Comparison of ENCODE assay signal across 23 mouse cellular contexts in genomic region chr11:101199555-101199954, GRCm38 (mm10). TPM values are rescaled to one million over a fixed set of nuclear protein-coding genes. Genes with fewer than 3 reads are reported as not detected.
A peak's percentile ranks its signal among the peaks of the same experiment; 100 is the strongest.
DNase-seq lines count a peak whose midpoint lies in the region; ATAC-seq and TF ChIP-seq lines count a peak whose summit lies in the region.
"Had no signal": no experiment of that assay in that cellular context is flagged by ENCODE, and none has a peak within 500 bp of the region (broad histone marks: within the 10 kb centered on the region; RNA-seq: fewer than 3 reads in every experiment).

No protein-coding gene starts in this region.

- TF ChIP-seq CTCF in lung, adult 2 months (IDR thresholded peaks at IDR 0.05; ENCODE audit: insufficient read depth, low read length), result no peak
- no peak for TF ChIP-seq CTCF in hindbrain, postnatal 0 days (IDR thresholded peaks at IDR 0.05; ENCODE audit: low read depth)

- peaks cover 4% of the 10 kb centered on the region for H3K36me3 ChIP-seq in liver, embryonic 11.5 days (ENCODE audit: control insufficient read depth, insufficient read depth, low read length)
- H3K36me3 ChIP-seq in liver, embryonic 12.5 days, result peaks cover 67% of the 10 kb centered on the region
- peaks cover 20% of the 10 kb centered on the region for H3K36me3 ChIP-seq in liver, embryonic 16.5 days (ENCODE audit: control insufficient read depth, insufficient read depth)
- H3K36me3 ChIP-seq in hindbrain, postnatal 0 days (ENCODE audit: insufficient read depth, low read length), result peaks cover 40% of the 10 kb centered on the region

- no peak for TF ChIP-seq POLR2A in lung, adult 2 months (IDR thresholded peaks at IDR 0.05; ENCODE audit: borderline replicate concordance, extremely low read depth, low read depth, low read length)

- 0 out of 2 replicates have a peak overlapping the region, but pooled peaks have one; percentile 13 for H3K27ac ChIP-seq in liver, embryonic 11.5 days (ENCODE audit: low read depth, low read length)
- H3K27ac ChIP-seq in liver, embryonic 12.5 days, result 0 out of 2 replicates have a peak overlapping the region, but pooled peaks have one; percentile 11
- H3K27ac ChIP-seq in liver, embryonic 16.5 days (ENCODE audit: low read length), result no peak overlapping the region; the same call in 1 of the 2 replicates
- H3K27ac ChIP-seq in hindbrain, postnatal 0 days, result no peak overlapping the region
- H3K27ac ChIP-seq: embryonic facial prominence, embryonic 12.5 days; heart, embryonic 15.5 days; hindbrain, embryonic 10.5 days; hindbrain, embryonic 14.5 days had no signal

- H3K9me3 ChIP-seq in liver, embryonic 11.5 days (ENCODE audit: control insufficient read depth, low read length), result no peaks in the 10 kb centered on the region
- no peaks in the 10 kb centered on the region for H3K9me3 ChIP-seq in liver, embryonic 12.5 days (replicated peaks)
- no peaks in the 10 kb centered on the region for H3K9me3 ChIP-seq in liver, embryonic 16.5 days (replicated peaks; ENCODE audit: control insufficient read depth, low read length)
- H3K9me3 ChIP-seq in hindbrain, postnatal 0 days (ENCODE audit: low read length), result no peaks in the 10 kb centered on the region
- H3K9me3 ChIP-seq: embryonic facial prominence, embryonic 12.5 days; heart, embryonic 15.5 days; hindbrain, embryonic 10.5 days had no signal

- no peak overlapping the region for H3K4me3 ChIP-seq in liver, embryonic 11.5 days (ENCODE audit: low read depth, low read length)
- no peak overlapping the region for H3K4me3 ChIP-seq in liver, embryonic 12.5 days
- no peak overlapping the region for H3K4me3 ChIP-seq in liver, embryonic 16.5 days (ENCODE audit: low read depth, low read length)
- no peak overlapping the region for H3K4me3 ChIP-seq in lung, adult 2 months (replicated peaks; ENCODE audit: extremely low read depth, low read depth, low read length)
- no peak overlapping the region for H3K4me3 ChIP-seq in hindbrain, postnatal 0 days (ENCODE audit: low read length)
- H3K4me3 ChIP-seq: embryonic facial prominence, embryonic 12.5 days; heart, embryonic 15.5 days; hindbrain, embryonic 10.5 days had no signal

- H3K27me3 ChIP-seq in liver, embryonic 11.5 days (replicated peaks; ENCODE audit: control insufficient read depth, insufficient read depth, low read length), result no peaks in the 10 kb centered on the region
- H3K27me3 ChIP-seq in liver, embryonic 12.5 days (replicated peaks), result no peaks in the 10 kb centered on the region
- H3K27me3 ChIP-seq in liver, embryonic 16.5 days (ENCODE audit: control insufficient read depth, insufficient read depth, low read depth, low read length), result no peaks in the 10 kb centered on the region
- no peaks in the 10 kb centered on the region for H3K27me3 ChIP-seq in hindbrain, postnatal 0 days (ENCODE audit: insufficient read depth, low read length)
- H3K27me3 ChIP-seq: CH12.LX; embryonic facial prominence, embryonic 12.5 days; heart, embryonic 15.5 days had no signal

- no peak for DNase-seq in liver, embryonic 11.5 days (ENCODE audit: low spot score)
- DNase-seq in liver, result no peak
- no peak for DNase-seq in lung, adult 2 months
- DNase-seq in hindbrain, postnatal 0 days (ENCODE audit: low spot score), result no peak
- no peak for DNase-seq in heart, adult 8-10 months (ENCODE audit: low spot score)
- DNase-seq: adrenal gland, postnatal 10 days; cerebellum, adult 11 months; cerebellum, adult 9-10 months; cerebellum, postnatal 25 days; gastrocnemius, postnatal 36 days; heart, adult 18-20 months had no signal

- 0 out of 2 replicates have a peak, but pooled peaks cover 3% of the 10 kb centered on the region for H3K4me1 ChIP-seq in liver, embryonic 11.5 days (replicated peaks; ENCODE audit: control insufficient read depth, insufficient read depth, low read length)
- H3K4me1 ChIP-seq in liver, embryonic 12.5 days, result peaks cover 22% of the 10 kb centered on the region
- H3K4me1 ChIP-seq in liver, embryonic 16.5 days (ENCODE audit: control insufficient read depth, low read depth, low read length), result peaks cover 15% of the 10 kb centered on the region
- no peaks in the 10 kb centered on the region; the same call in 1 of the 2 replicates for H3K4me1 ChIP-seq in lung, adult 2 months (ENCODE audit: control insufficient read depth, insufficient read depth, low read length)
- no peaks in the 10 kb centered on the region for H3K4me1 ChIP-seq in hindbrain, postnatal 0 days (ENCODE audit: insufficient read depth, low read length)
- H3K4me1 ChIP-seq: embryonic facial prominence, embryonic 12.5 days had no signal

- H3K4me2 ChIP-seq in liver, embryonic 11.5 days, result no peak overlapping the region
- H3K4me2 ChIP-seq in liver, embryonic 12.5 days, result peak overlapping the region; percentile 19
- no peak overlapping the region for H3K4me2 ChIP-seq in liver, embryonic 16.5 days (ENCODE audit: low read depth, low read length)
- no peak overlapping the region for H3K4me2 ChIP-seq in hindbrain, postnatal 0 days (ENCODE audit: low read depth, low read length)
- H3K4me2 ChIP-seq: embryonic facial prominence, embryonic 12.5 days; heart, embryonic 11.5 days; heart, embryonic 15.5 days; hindbrain, embryonic 14.5 days had no signal

- peak; percentile 75 for ATAC-seq in liver, embryonic 11.5 days (replicated peaks; ENCODE audit: low FRiP score)
- peak; percentile 88 for ATAC-seq in liver, embryonic 12.5 days
- ATAC-seq in liver, embryonic 16.5 days (ENCODE audit: low read depth), result peak; percentile 89
- no peak for ATAC-seq in hindbrain, postnatal 0 days
- no peak for ATAC-seq in megakaryocyte, adult 5-6 weeks (ENCODE audit: poor library complexity, severe bottlenecking)
- ATAC-seq: forebrain, embryonic 14.5 days; inflammation-experienced regulatory T-cells, adult 6 months had no signal

- 77% methylated on average over 3 of the region's 3 CpGs for WGBS in liver, embryonic 11.5 days
- 48% methylated on average over 3 of the region's 3 CpGs for WGBS in liver, embryonic 12.5 days (ENCODE audit: insufficient replicate concordance)
- 31% methylated on average over 3 of the region's 3 CpGs for WGBS in liver, embryonic 16.5 days (ENCODE audit: insufficient replicate concordance)
- 88% methylated on average over 3 of the region's 3 CpGs for WGBS in lung, adult 2 months
- WGBS in hindbrain, postnatal 0 days, result 93% methylated on average over 3 of the region's 3 CpGs

- no peak overlapping the region for H3K9ac ChIP-seq in liver, embryonic 11.5 days (ENCODE audit: low read depth, low read length)
- no peak overlapping the region; the same call in 1 of the 2 replicates for H3K9ac ChIP-seq in liver, embryonic 12.5 days
- H3K9ac ChIP-seq in liver, embryonic 16.5 days (ENCODE audit: low read depth, low read length), result no peak overlapping the region
- H3K9ac ChIP-seq in hindbrain, postnatal 0 days (replicated peaks; ENCODE audit: low read length), result no peak overlapping the region
- H3K9ac ChIP-seq: embryonic facial prominence, embryonic 12.5 days; heart, embryonic 15.5 days; hindbrain, embryonic 14.5 days had no signal

RNA-seq across cellular contexts. Expression of gene Ccr10, which starts 24.3 kb away (rescaled TPM):
- 0.10 TPM in 1 of 2 replicates, not detected in the other for polyA plus RNA-seq in liver, embryonic 11.5 days (2014; fragmentation: Nextera tagmentation; extraction: Ambion mirVana)
- polyA plus RNA-seq in liver, embryonic 12.5 days (2016; fragmentation: Nextera tagmentation; extraction: Ambion mirVana), result 0.07 TPM in 1 of 2 replicates, not detected in the other
- 0.05 and 0.08 TPM in 2 replicates for polyA plus RNA-seq in liver, embryonic 16.5 days (2015; fragmentation: Nextera tagmentation; extraction: Ambion mirVana)
- 0.45 and 0.62 TPM in 2 replicates for polyA plus RNA-seq in lung, adult 2 months (2012; rRNA removed)
- total RNA-seq in hindbrain, postnatal 0 days (2014; rRNA removed), result 0.16 and 0.43 TPM in 2 replicates
- 0.88 and 1.0 TPM in 2 replicates for polyA plus RNA-seq in hindbrain, postnatal 0 days (2015; fragmentation: Nextera tagmentation; extraction: Ambion mirVana)
- total RNA-seq in heart, adult 8-10 months (2022), result under 1 TPM in 2 of 4 experiments, not detected in 2; 0.14 to 0.19 TPM
- 0.11 TPM in 1 of 2 replicates, not detected in the other for total RNA-seq in megakaryocyte, adult 5-6 weeks (2015)
- total RNA-seq in megakaryocyte, adult 5-6 weeks (2017), result 0.07 and 0.37 TPM in 2 replicates
- total RNA-seq: gastrocnemius, adult 8-10 months; gastrocnemius, postnatal 36 days; heart, adult 18-20 months had no signal

RNA-seq across cellular contexts. Expression of gene Ezh1, which starts 26.7 kb away (rescaled TPM):
- polyA plus RNA-seq in liver, embryonic 11.5 days (2014; fragmentation: Nextera tagmentation; extraction: Ambion mirVana), result 11.8 and 12.4 TPM in 2 replicates
- 9.8 and 10.3 TPM in 2 replicates for polyA plus RNA-seq in liver, embryonic 12.5 days (2016; fragmentation: Nextera tagmentation; extraction: Ambion mirVana)
- polyA plus RNA-seq in liver, embryonic 16.5 days (2015; fragmentation: Nextera tagmentation; extraction: Ambion mirVana), result 10.8 and 12.5 TPM in 2 replicates
- polyA plus RNA-seq in lung, adult 2 months (2012; rRNA removed), result 38.9 and 50.1 TPM in 2 replicates
- 26.7 and 27.6 TPM in 2 replicates for total RNA-seq in hindbrain, postnatal 0 days (2014; rRNA removed)
- polyA plus RNA-seq in hindbrain, postnatal 0 days (2015; fragmentation: Nextera tagmentation; extraction: Ambion mirVana), result 20.1 and 22.2 TPM in 2 replicates
- total RNA-seq in heart, adult 8-10 months (2022), result 10 to 100 TPM; 28.6 to 37.3 (median 31.7) TPM
- 20.0 and 20.8 TPM in 2 replicates for total RNA-seq in megakaryocyte, adult 5-6 weeks (2015)
- total RNA-seq in megakaryocyte, adult 5-6 weeks (2017), result 20.0 and 20.1 TPM in 2 replicates

RNA-seq across cellular contexts. Expression of gene Plekhh3, which starts 28.4 kb away (rescaled TPM):
- 3.4 and 3.8 TPM in 2 replicates for polyA plus RNA-seq in liver, embryonic 11.5 days (2014; fragmentation: Nextera tagmentation; extraction: Ambion mirVana)
- 2.7 and 2.8 TPM in 2 replicates for polyA plus RNA-seq in liver, embryonic 12.5 days (2016; fragmentation: Nextera tagmentation; extraction: Ambion mirVana)
- 1.1 and 1.7 TPM in 2 replicates for polyA plus RNA-seq in liver, embryonic 16.5 days (2015; fragmentation: Nextera tagmentation; extraction: Ambion mirVana)
- 41.2 and 47.4 TPM in 2 replicates for polyA plus RNA-seq in lung, adult 2 months (2012; rRNA removed)
- 26.7 and 32.3 TPM in 2 replicates for total RNA-seq in hindbrain, postnatal 0 days (2014; rRNA removed)
- polyA plus RNA-seq in hindbrain, postnatal 0 days (2015; fragmentation: Nextera tagmentation; extraction: Ambion mirVana), result 8.8 TPM in 2 replicates
- total RNA-seq in heart, adult 8-10 months (2022), result 10 to 100 TPM; 23.4 to 29.9 (median 28.1) TPM
- 0.96 and 1.6 TPM in 2 replicates for total RNA-seq in megakaryocyte, adult 5-6 weeks (2015)
- 1.8 and 3.8 TPM in 2 replicates for total RNA-seq in megakaryocyte, adult 5-6 weeks (2017)
- polyA plus RNA-seq: inflammation-experienced regulatory T-cells, adult 6 months had no signal

RNA-seq across cellular contexts. Expression of gene Cntnap1, which starts 29.2 kb away (rescaled TPM):
- 0.34 and 0.40 TPM in 2 replicates for polyA plus RNA-seq in liver, embryonic 11.5 days (2014; fragmentation: Nextera tagmentation; extraction: Ambion mirVana)
- polyA plus RNA-seq in liver, embryonic 12.5 days (2016; fragmentation: Nextera tagmentation; extraction: Ambion mirVana), result 0.17 and 0.26 TPM in 2 replicates
- polyA plus RNA-seq in liver, embryonic 16.5 days (2015; fragmentation: Nextera tagmentation; extraction: Ambion mirVana), result 0.11 and 0.17 TPM in 2 replicates
- 2.6 and 2.7 TPM in 2 replicates for polyA plus RNA-seq in lung, adult 2 months (2012; rRNA removed)
- 25.4 and 28.9 TPM in 2 replicates for total RNA-seq in hindbrain, postnatal 0 days (2014; rRNA removed)
- polyA plus RNA-seq in hindbrain, postnatal 0 days (2015; fragmentation: Nextera tagmentation; extraction: Ambion mirVana), result 5.8 and 6.5 TPM in 2 replicates
- 1 to 10 TPM; 1.1 to 2.9 (median 1.5) TPM for total RNA-seq in heart, adult 8-10 months (2022)
- total RNA-seq in megakaryocyte, adult 5-6 weeks (2015), result not detected in 2 replicates
- total RNA-seq in megakaryocyte, adult 5-6 weeks (2017), result 0.07 TPM in 1 of 2 replicates, not detected in the other

RNA-seq across cellular contexts. Expression of gene Tubg2, which starts 43.8 kb away (rescaled TPM):
- polyA plus RNA-seq in liver, embryonic 11.5 days (2014; fragmentation: Nextera tagmentation; extraction: Ambion mirVana), result 1.3 and 1.8 TPM in 2 replicates
- polyA plus RNA-seq in liver, embryonic 12.5 days (2016; fragmentation: Nextera tagmentation; extraction: Ambion mirVana), result 0.57 and 0.62 TPM in 2 replicates
- polyA plus RNA-seq in liver, embryonic 16.5 days (2015; fragmentation: Nextera tagmentation; extraction: Ambion mirVana), result 0.05 and 0.09 TPM in 2 replicates
- polyA plus RNA-seq in lung, adult 2 months (2012; rRNA removed), result 2.4 and 3.2 TPM in 2 replicates
- 29.7 and 40.8 TPM in 2 replicates for total RNA-seq in hindbrain, postnatal 0 days (2014; rRNA removed)
- polyA plus RNA-seq in hindbrain, postnatal 0 days (2015; fragmentation: Nextera tagmentation; extraction: Ambion mirVana), result 57.7 and 62.8 TPM in 2 replicates
- total RNA-seq in heart, adult 8-10 months (2022), result 1 to 10 TPM; 2.7 to 4.9 (median 3.0) TPM
- total RNA-seq in megakaryocyte, adult 5-6 weeks (2015), result not detected in 2 replicates
- not detected in 2 replicates for total RNA-seq in megakaryocyte, adult 5-6 weeks (2017)

Comparison
In these comparisons a context has a peak if more than half of its experiments do, and no peak if none do; other contexts are left out.
1. H3K27ac ChIP-seq: peak in liver, embryonic 11.5 days (single experiment) and liver, embryonic 12.5 days (single experiment); none in liver, embryonic 16.5 days (single experiment) and hindbrain, postnatal 0 days (single experiment).
2. ATAC-seq: peak in liver, embryonic 11.5 days (single experiment), liver, embryonic 12.5 days (single experiment) and liver, embryonic 16.5 days (single experiment); none in hindbrain, postnatal 0 days (single experiment) and megakaryocyte, adult 5-6 weeks (single experiment).